Mouse (Mus musculus): ENCODE data around the gene Tnf.

GRCm38 (mm10) chr17:35153931-35154330 lies 47.9 kb downstream of the Tnf start:
- TF ChIP-seq HCFC1 (IDR thresholded peaks at IDR 0.05; ENCODE audit: borderline replicate concordance, insufficient read depth, low read length) (no peak), CHD2 (IDR thresholded peaks at IDR 0.05; ENCODE audit: low read depth, low read length) (no peak), ZNF384 (IDR thresholded peaks at IDR 0.05; ENCODE audit: low read depth, low read length) (no peak), MAFK (IDR thresholded peaks at IDR 0.05; ENCODE audit: insufficient read depth, low read depth, low read length) (no peak)
